Mouse (Mus musculus) stomach, postnatal 0 days (tissue): ENCODE measurements at regions not wholly inside any gene's neighbourhood (a gene's known extent, or its start where the extent isn't known, plus 50 kb on each side); places are given as distances from the start of the nearest gene placed in this dataset.

Experiments
- CTCF ChIP-seq: IDR thresholded peaks from 2 replicates; pipeline ENCODE4 v1.5.1; 2016; ENCODE audit warnings: antibody characterized with exemption, low read depth, mild to moderate bottlenecking, moderate library complexity
- EP300 ChIP-seq: optimal IDR thresholded peaks from 2 replicates; pipeline ENCODE3; 2016; ENCODE audit warnings: antibody characterized with exemption

DNA sequence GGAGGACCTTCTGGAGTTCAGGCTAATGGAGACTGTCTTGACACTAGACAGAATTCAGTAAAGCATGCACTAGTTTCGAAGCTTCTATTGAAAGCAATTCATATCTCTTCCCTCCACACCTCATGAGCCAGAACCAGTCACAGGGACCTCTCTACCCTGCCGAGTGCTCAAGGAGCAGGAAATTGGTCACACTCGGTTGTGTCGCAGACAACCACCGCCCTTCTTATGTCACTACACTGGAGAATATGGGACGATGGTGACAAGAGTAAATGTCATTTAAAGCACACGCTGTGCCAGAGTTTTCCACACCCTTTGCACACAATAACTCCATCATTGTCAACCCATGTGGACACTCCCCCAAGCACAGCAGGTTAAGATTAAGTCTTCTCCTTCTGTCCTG is 98.3 kb upstream of the Vstm2b start:
- TF ChIP-seq CTCF, result no peak
- TF ChIP-seq EP300, result no peak
